Mouse (Mus musculus) adrenal gland, postnatal 10 days (tissue): ENCODE results near the gene Lcor. TPM values are rescaled to one million over a fixed set of nuclear protein-coding genes. Genes with fewer than 3 reads are reported as not detected.

Experiments
- DNase-seq: peaks from one replicate; pipeline ENCODE4 v3.0.0; 2021; ENCODE audit warnings: mixed read lengths
- long read RNA-seq, 2 experiments: library from polyadenylated mRNA; stranded (forward); transcript quantifications; one replicate each; pipeline ENCODE4 v2.0.0; 2021
- total RNA-seq, 2 experiments: library from RNA; stranded (reverse); gene quantifications; 2 replicates each; pipeline ENCODE4 v1.2.3; 2021

The Lcor gene
- total RNA-seq = 10 to 100 TPM; 13.9 to 17.7 TPM
- long read RNA-seq, experiment 1, full-length matches to known transcripts = 2 of 10 reads
- long read RNA-seq, experiment 1, partial matches to known transcripts = 0 of 10 reads
- long read RNA-seq, experiment 1, other reads (novel, unspliced or antisense) = 8 of 10 reads
- long read RNA-seq, experiment 2, partial matches to known transcripts = 1 of 6 reads
- long read RNA-seq, experiment 2, other reads (novel, unspliced or antisense) = 5 of 6 reads

DNA sequence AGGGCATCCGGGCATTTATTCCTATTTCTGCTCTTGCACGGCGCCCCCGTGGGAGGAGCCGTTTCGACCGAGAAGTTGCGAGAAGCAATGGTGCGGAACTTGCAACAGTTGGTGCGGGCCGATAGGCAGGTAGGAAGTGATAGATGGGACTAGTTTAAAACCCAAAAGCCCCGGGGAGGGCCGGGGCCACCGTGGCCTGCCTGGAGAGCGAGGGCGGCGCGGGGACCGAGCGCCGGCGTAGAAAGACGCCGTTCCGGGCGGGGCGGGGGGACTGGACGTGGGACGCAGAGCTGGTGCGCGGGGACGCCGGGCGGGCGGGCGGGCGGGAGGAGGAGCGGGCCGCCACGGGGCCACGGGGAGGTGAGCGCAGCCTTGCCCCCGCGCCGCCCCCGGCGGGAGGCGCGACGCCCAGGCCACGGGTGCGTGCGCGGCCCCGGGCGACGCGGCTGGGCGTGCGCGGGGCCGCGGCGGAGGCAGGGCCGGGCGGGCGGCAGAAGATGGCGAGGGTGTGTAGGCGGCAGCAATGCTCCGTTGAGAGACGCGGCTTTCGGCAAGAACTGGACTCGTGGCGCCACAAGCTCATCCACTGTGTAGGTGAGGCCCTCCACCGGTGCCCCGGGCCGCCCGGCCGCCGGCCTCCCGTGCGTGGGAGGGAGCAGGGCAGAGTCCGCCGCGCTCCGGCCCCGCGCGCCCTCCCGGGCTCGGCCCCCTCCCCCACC lies at the start of gene Lcor:
TSS of gene Lcor (plus strand) at position 448 of the 719 bp plus-strand sequence.
- DNase-seq = peak; percentile 90

DNA sequence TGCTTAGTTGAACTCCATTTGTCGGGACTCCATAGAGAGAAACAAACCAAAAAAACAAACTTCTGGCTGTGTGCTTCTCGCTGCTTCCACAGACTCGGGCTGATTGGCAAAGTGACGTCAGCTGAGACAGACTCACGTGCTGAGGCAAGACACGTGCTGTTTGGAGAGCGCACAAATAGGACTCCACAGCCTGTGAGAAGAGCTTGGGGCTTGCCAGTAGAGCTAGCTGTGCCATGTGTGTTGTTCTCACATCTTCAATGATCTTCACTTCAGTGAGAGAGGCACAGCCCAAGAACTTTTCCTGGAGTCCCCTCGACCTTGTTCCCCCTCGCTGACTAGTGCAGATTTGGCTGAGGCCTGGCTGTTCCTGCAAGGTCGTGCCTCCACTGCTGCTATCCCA lies 47.1 kb upstream of the Lcor start:
- DNase-seq = no peak

GRCm38 (mm10) chr19:41436461-41436860 lies 46.0 kb upstream of the Lcor start:
- no peak for DNase-seq

GRCm38 (mm10) chr19:41438953-41439352 lies 43.5 kb upstream of the Lcor start:
- DNase-seq = no peak

- DNase-seq = no peak
Observed at GRCm38 (mm10) chr19:41441446-41441845, 41.0 kb upstream of the Lcor start.

GRCm38 (mm10) chr19:41441911-41442607 lies 40.4 kb upstream of the Lcor start:
- DNase-seq = no peak

GRCm38 (mm10) chr19:41442608-41442969 lies 39.8 kb upstream of the Lcor start:
- peak; percentile 83 for DNase-seq

DNA sequence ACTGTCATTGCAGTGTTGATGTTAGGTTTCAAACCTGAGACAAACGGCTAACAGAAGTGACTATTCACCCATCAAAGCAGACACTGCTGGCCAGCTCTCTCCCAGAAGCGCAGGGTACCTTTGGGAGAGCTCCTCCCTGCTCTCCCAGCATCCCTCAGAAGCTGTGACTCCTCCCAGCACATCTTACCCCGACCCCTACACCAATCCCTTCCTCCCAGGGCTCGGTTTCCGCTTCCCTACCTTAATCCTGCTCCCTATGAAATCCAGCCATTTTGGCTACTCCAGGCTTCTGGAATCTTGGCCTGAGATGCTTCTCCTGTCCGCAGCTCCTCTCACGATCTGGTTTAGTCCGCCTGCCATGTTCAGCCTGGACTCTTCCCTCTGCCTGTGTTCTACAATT lies 37.9 kb upstream of the Lcor start:
- no peak for DNase-seq

GRCm38 (mm10) chr19:41445013-41445610 lies 37.3 kb upstream of the Lcor start:
- no peak for DNase-seq

- DNase-seq = no peak
Observed at GRCm38 (mm10) chr19:41445723-41446122, 36.7 kb upstream of the Lcor start.

DNA sequence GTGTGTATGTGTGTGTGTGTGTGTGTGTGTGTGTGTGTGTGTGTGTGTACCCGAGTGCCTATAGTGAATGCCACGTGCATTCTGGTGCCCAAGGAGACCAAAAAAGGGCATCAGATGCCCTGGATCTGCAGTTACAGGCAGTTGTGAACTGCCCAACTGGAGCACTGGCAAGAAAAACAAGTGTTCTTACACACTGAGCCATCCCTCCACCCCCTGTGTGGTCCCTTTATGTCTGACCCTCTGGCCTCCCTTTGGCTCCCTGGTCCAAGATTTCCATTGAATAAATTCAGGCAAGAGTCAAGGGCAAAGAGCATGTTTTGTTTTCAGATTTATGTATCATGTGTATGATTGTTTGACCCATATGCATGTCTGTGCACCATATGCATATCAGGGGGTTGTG lies 35.3 kb upstream of the Lcor start:
- DNase-seq = no peak

GRCm38 (mm10) chr19:41447760-41448159 lies 34.7 kb upstream of the Lcor start:
- DNase-seq = no peak

GRCm38 (mm10) chr19:41449415-41450075 lies 32.9 kb upstream of the Lcor start:
- DNase-seq = no peak

GRCm38 (mm10) chr19:41452166-41452565 lies 30.3 kb upstream of the Lcor start:
- DNase-seq = no peak

DNA sequence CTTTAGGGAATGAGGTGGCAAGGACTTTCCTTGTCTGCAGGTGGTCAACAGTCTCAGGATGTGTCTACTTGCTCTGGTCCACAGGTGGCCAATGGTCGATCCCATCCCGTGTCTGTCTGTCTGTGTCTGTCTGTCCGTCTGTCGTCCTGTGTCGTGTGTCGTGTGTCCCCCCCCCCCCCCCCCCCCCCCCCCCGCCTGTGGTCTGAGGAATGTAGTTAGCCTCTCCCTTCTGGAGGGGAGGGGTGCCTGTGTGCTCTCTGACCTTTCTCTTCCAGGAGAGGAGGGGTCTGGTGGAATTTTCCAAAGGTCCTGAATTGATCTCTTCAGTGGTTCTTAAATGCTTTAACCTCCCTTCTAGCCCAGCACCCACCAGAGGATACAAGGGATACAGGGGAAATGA lies 27.8 kb upstream of the Lcor start:
- no peak for DNase-seq

DNA sequence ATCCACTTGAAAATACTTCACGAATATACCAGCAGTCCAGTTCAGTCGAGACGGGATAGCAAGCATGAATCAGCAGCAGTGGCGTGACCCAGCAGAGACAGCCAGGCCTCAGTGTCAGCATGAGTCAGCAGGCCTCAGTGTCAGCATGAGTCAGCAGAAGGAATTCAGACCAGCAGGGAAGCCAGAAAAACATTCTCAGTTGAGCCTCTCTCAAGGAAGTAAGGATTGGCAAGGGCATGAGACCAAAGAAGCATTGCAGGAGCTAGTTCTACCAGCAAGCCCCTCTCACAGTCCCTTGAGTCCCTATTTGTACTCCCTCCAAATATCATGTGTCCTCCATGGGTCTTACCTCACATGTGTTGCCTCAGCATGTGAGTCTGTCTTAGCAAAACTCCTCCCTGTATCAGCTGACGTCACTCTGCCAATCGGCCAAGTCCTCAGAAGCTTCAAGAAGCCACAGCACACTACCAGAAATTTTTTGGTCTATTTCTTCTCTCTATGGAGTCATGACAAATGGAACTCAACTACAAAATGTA lies 27.3 kb upstream of the Lcor start:
- DNase-seq = peak; percentile 74

DNA sequence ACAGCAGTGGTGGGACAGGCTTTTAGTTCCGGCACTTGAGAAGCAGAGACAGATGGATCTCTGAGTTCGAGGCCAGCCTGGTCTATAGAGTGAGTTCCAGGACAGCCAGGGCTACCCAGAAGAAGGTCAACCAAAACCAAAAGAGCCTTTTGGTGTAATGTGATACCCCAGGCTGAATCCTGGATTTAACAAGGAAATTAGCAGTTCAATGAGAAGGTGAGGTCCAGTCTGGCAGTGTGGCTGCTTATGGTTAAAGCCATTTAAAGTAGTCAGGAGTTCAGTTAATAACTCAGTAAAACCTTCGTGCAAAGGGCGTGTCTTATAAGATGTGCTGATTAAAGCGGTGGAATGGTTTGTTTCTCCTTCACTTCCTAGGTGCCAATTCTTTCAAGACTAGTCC lies 25.3 kb upstream of the Lcor start:
- no peak for DNase-seq

DNA sequence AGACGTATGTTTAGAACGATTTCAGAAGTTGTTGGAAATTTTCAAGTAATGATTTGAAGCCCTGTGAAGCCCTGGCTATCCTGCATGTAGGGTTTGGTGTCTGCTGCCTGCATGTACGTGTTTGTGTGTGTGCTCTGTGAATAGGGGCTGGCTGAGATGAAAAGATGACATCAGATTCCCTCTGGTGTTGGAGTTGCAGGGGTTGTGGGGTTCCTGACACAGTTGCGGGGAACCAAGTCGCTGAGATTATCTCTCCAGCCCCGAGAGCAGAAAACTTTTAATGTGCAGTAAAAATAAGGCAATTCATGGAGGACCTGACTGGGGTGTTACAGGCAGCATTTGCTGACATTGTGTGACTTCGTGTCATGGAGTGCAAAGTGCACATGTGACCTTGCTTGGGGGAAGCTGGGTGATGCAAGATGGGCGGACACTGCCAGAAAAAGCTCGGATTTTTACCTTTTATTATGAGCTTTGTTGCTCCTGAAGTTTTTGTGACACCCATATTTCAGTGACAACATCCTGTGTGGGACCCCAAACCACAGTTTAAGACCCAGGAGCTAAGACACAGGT lies 20.2 kb upstream of the Lcor start:
- no peak for DNase-seq

- DNase-seq = no peak
Observed at GRCm38 (mm10) chr19:41463841-41464240, 18.6 kb upstream of the Lcor start.

DNA sequence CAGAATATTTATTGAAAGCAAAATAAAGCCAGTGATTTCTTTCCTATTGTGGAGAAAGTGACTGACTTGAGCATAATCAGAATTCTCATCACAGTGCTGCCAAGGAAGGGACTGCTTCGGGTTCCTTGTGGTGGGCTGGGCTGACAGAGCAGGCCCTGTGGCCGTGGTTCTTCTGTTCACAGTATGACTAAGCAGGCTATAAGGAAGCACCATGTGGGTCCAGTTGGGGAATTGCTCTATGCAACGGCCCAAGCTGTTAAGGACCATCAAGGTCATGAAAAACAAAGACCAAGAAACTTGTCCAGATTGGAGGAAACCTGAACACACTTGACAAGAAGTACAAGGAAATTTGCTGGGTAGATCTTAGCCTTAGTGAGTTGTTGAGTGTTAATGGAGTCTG lies 16.0 kb upstream of the Lcor start:
- no peak for DNase-seq

DNA sequence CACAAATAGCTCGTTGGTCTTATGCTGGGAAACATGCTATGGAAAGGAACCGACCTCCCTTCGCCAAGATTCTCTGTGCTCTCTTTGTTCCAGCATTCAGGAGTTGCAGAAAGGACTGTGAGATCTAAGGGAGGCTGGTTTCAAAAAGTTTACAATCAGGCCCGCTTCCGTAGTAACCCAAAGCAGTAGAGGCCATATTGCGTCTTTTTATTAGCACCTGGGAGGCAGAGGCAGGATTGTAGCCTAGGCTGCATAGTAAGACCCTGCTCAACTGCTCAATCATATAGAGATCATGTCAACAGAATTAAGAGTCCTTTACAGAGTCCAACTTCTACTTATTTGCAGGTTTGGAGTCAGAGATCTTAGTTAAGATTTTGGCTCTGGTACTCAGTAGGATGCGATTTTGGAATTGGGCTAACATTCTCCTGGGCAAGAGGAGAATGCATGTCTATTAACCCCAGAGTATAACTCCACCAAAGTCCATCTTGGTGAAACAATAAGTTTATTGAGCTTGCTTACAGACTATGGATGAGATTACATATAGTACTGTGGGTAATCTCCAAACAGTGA lies 8.8 kb upstream of the Lcor start:
- no peak for DNase-seq

- DNase-seq = no peak
Observed at GRCm38 (mm10) chr19:41474943-41475342, 7.5 kb upstream of the Lcor start.
